Mouse (Mus musculus) heart, postnatal 36 days (tissue): ENCODE data around the gene Zfp526. TPM values are rescaled to one million over a fixed set of nuclear protein-coding genes. Genes with fewer than 3 reads are reported as not detected.
"Not testable (repeated sequence)": the region's sequence is repeated elsewhere in the genome, so short reads cannot be mapped to it uniquely, and the experiment has no call there.

ENCODE experiments used
- DNase-seq, 2 experiments: peaks; one replicate each; pipeline ENCODE4 v3.0.0; 2021 to 2022
- intact Hi-C: fragments of 180-260 bp; cut with DNase I; formaldehyde crosslinking; loops from one replicate; pipeline ENCODE4 v1.15.1; 2025
- total RNA-seq, 2 experiments: library from RNA; stranded (reverse); gene quantifications; 2 replicates each; pipeline ENCODE4 v1.2.3; 2021

Zfp526 gene
- total RNA-seq, 2 experiments from 2014 or later, result 8.9 to 10.0 TPM

GRCm38 (mm10) chr7:25263968-25264870, 43.0 kb downstream of the Zfp526 start:
- intact Hi-C loops, result loop anchor here (2.0 kb wide), 1 partner anchor 13 kb away; the partner anchor contains the start of gene Erf
- DNase-seq, result no peak

- intact Hi-C loops, result loop anchor here (2.0 kb wide), 1 partner anchor 15 kb away; the partner anchor contains the start of gene Erf
Measured at GRCm38 (mm10) chr7:25265743-25266142, 44.5 kb downstream of the Zfp526 start.

GRCm38 (mm10) chr7:25266180-25266962, 45.1 kb downstream of the Zfp526 start:
- intact Hi-C loops, result no loop called here
- DNase-seq, result no peak

More at GRCm38 (mm10) chr7:25265743-25266142, 44.5 kb downstream of the Zfp526 start:
- not testable (repeated sequence) for DNase-seq

GRCm38 (mm10) chr7:25267301-25267750, 46.1 kb downstream of the Zfp526 start, which contains the start of gene Cic:
Gene Cic (plus strand): TSS chr7:25267704.
- peak; percentile 94 to 99 for DNase-seq
- intact Hi-C loops, result no loop called here

GRCm38 (mm10) chr7:25267751-25268463, 46.7 kb downstream of the Zfp526 start:
- DNase-seq, result peak; percentile 96
- intact Hi-C loops, result no loop called here

- no peak for DNase-seq
- intact Hi-C loops, result no loop called here
Measured at GRCm38 (mm10) chr7:25268588-25268987, 47.4 kb downstream of the Zfp526 start.

- intact Hi-C loops, result no loop called here
- peak; percentile 16 to 36 for DNase-seq
Measured at GRCm38 (mm10) chr7:25269029-25269428, 47.8 kb downstream of the Zfp526 start.

GRCm38 (mm10) chr7:25269545-25270271, 48.5 kb downstream of the Zfp526 start:
- peak in 1 of 2 experiments; percentile 14 for DNase-seq
- intact Hi-C loops, result no loop called here

GRCm38 (mm10) chr7:25270652-25271633, 49.7 kb downstream of the Zfp526 start:
- intact Hi-C loops, result no loop called here
- peak in 1 of 2 experiments; percentile 2 for DNase-seq

- intact Hi-C loops, result no loop called here
- DNase-seq, result peak in 1 of 2 experiments; percentile 5
Measured at GRCm38 (mm10) chr7:25271651-25272444, 50.6 kb downstream of the Zfp526 start.

- intact Hi-C loops, result no loop called here
- DNase-seq, result no peak
Measured at GRCm38 (mm10) chr7:25272445-25273258, 51.4 kb downstream of the Zfp526 start.

- DNase-seq, result peak in 1 of 2 experiments; percentile 3
- intact Hi-C loops, result no loop called here
Measured at GRCm38 (mm10) chr7:25273259-25274241, 52.3 kb downstream of the Zfp526 start.

GRCm38 (mm10) chr7:25274571-25274970, 53.3 kb downstream of the Zfp526 start:
- intact Hi-C loops, result no loop called here
- no peak for DNase-seq

GRCm38 (mm10) chr7:25274996-25275395, 53.8 kb downstream of the Zfp526 start:
- DNase-seq, result no peak
- intact Hi-C loops, result no loop called here

GRCm38 (mm10) chr7:25275555-25276298, 54.5 kb downstream of the Zfp526 start:
- peak in 1 of 2 experiments; percentile 2 for DNase-seq
- intact Hi-C loops, result no loop called here
